Mouse (Mus musculus): ENCODE data around the gene Dact3. TPM values are rescaled to one million over a fixed set of nuclear protein-coding genes. Genes with fewer than 3 reads are reported as not detected.

Gene Dact3
- polyA plus RNA-seq, 1 experiment = 5.3 TPM

DNA sequence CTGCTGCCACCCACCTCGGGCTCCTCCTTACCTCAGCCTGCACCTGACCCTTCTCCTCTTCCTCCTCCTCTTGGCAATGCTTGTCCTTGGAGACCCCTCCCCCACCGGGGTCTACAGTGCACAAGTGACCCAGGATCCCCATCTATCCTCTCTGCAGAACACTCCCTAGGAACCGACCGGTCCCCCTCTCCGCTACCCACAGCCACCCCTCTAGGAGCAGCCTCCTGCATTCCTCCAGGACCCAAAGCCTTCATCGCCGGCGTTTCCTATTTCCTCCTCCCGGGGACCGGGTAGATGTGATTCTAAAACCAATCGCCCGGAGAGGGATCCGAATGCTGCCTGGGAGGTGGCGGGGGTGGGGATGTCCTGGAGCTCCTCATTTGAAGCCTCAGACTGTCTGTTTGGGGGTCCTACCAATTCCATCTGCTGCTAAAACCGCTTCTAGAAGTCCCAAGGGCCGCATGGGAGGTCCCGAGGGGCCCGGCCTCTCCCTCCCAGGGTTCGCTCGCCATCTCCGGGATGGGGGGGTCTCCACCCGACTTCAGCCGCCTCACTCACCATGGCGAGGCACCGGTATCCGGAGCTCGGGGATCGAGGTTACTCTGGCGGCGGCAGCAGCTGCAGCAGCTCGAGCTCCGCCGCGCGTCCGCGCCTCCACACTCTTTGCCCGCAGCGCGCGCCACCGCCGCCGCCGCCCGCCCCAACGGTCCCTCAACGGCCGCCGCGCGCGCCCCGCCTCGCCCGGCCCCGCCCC lies 48.3 kb downstream of the Dact3 start:
- no peaks in the 10 kb centered on the region for H3K27me3 ChIP-seq (ENCODE audit: control insufficient read depth, insufficient read depth, insufficient read length)
- peaks cover 46% of the 10 kb centered on the region for H3K79me2 ChIP-seq (ENCODE audit: control insufficient read depth, insufficient read depth)
- H3K4me3 ChIP-seq (ENCODE audit: insufficient read depth, poor library complexity, severe bottlenecking) = peak overlapping the region; percentile 90
- H3K36me3 ChIP-seq (ENCODE audit: control insufficient read depth, insufficient read depth) = peaks cover 8% of the 10 kb centered on the region
- peak overlapping the region; percentile 86 for H3ac ChIP-seq (ENCODE audit: control insufficient read depth, insufficient read length, low read depth)
- peaks cover 30% of the 10 kb centered on the region for H3K79me3 ChIP-seq (ENCODE audit: low read depth)
- no peak for TF ChIP-seq CEBPB (IDR thresholded peaks at IDR 0.05; ENCODE audit: low read depth)

DNA sequence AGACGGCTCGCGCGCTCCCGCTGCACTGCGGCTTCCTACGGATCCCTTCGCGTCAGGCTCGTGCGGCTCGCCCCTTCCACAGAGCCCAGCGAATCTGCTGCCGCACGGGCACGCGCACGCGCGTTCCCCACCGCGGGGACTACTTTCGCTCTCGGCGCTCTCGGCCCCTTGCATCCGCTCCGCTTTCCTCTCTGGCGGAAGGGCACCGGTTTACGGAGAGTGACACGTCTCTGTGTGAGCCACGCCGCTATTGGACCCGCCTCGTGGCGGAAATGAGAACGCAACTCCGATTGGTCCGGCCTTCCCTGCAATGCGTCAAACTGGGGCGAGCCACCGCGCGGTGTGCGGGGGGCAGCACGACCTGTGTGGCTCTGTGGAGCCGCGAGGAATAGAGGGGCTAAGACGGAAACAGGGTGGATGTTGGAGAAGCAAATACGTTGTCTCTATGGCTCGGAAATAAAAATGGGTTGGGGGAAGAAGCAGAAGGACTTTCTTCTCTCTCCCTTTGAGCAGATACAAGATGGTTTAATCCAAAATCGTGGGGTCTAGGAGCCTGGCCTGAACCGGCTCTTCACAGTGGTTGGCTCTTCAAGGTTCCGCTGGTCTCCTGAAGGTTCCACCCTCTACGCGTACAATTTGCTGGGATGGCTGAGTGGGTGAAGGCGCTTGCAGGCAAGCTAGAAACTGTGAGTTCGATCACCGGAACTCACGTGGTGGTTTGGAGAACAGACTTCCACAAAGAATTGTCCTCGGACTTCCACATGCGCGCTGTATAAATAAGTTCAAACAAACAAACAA lies 49.1 kb downstream of the Dact3 start, which contains the start of gene Calm3:
Gene Calm3 (minus strand): TSS at position 78 of the 798 bp plus-strand sequence.
- Histone ChIP-seq H3ac (ENCODE audit: control insufficient read depth, insufficient read length, low read depth) (peak within 1 kb of the TSS; percentile 86), H3K79me2 (ENCODE audit: control insufficient read depth, insufficient read depth) (peaks cover 45% of the 10 kb centered on the region), H3K36me3 (ENCODE audit: control insufficient read depth, insufficient read depth) (peaks cover 4% of the 10 kb centered on the region), H3K27me3 (ENCODE audit: control insufficient read depth, insufficient read depth, insufficient read length) (no peaks in the 10 kb centered on the region), H3K4me3 (ENCODE audit: insufficient read depth, poor library complexity, severe bottlenecking) (peak within 1 kb of the TSS; percentile 90), H3K79me3 (ENCODE audit: low read depth) (peaks cover 30% of the 10 kb centered on the region)
- TF ChIP-seq MAX (IDR thresholded peaks at IDR 0.05) (peak; percentile 87), MYOG (IDR thresholded peaks at IDR 0.05; ENCODE audit: control insufficient read depth, extremely low read depth, insufficient read length) (no peak)

GRCm38 (mm10) chr7:16928341-16928740 lies 53.2 kb downstream of the Dact3 start:
- no peaks in the 10 kb centered on the region for H3K36me3 ChIP-seq (ENCODE audit: control insufficient read depth, insufficient read depth)

GRCm38 (mm10) chr7:16930850-16931249 lies 55.7 kb downstream of the Dact3 start:
- no peaks in the 10 kb centered on the region for H3K27me3 ChIP-seq (ENCODE audit: control insufficient read depth, insufficient read depth, insufficient read length)
- H3K79me3 ChIP-seq (ENCODE audit: low read depth) = no peaks in the 10 kb centered on the region
- no peak overlapping the region for H3ac ChIP-seq (ENCODE audit: control insufficient read depth, insufficient read length, low read depth)
- no peaks in the 10 kb centered on the region for H3K36me3 ChIP-seq (ENCODE audit: control insufficient read depth, insufficient read depth)
- H3K79me2 ChIP-seq (ENCODE audit: control insufficient read depth, insufficient read depth) = no peaks in the 10 kb centered on the region
- H3K4me3 ChIP-seq (ENCODE audit: insufficient read depth, poor library complexity, severe bottlenecking) = no peak overlapping the region
- TF ChIP-seq MYOG (IDR thresholded peaks at IDR 0.05; ENCODE audit: control insufficient read depth, extremely low read depth, insufficient read length) (no peak), USF1 (IDR thresholded peaks at IDR 0.05; ENCODE audit: low read depth) (no peak), FOSL1 (IDR thresholded peaks at IDR 0.05; ENCODE audit: insufficient read depth, low read length, poor library complexity, severe bottlenecking) (no peak), CEBPB (IDR thresholded peaks at IDR 0.05; ENCODE audit: low read depth) (no peak), CTCF (IDR thresholded peaks at IDR 0.05; ENCODE audit: control insufficient read depth, insufficient read depth, insufficient read length) (no peak), MAX (IDR thresholded peaks at IDR 0.05) (no peak), MYOD1 (IDR thresholded peaks at IDR 0.05; ENCODE audit: control insufficient read depth, insufficient read length, low read depth) (no peak)

More at GRCm38 (mm10) chr7:16928341-16928740, 53.2 kb downstream of the Dact3 start:
- no peak for TF ChIP-seq MAX (IDR thresholded peaks at IDR 0.05)
- no peak for TF ChIP-seq CTCF (IDR thresholded peaks at IDR 0.05; ENCODE audit: control insufficient read depth, insufficient read depth, insufficient read length)
- TF ChIP-seq MYOG (IDR thresholded peaks at IDR 0.05; ENCODE audit: control insufficient read depth, extremely low read depth, insufficient read length) = no peak
- TF ChIP-seq FOSL1 (IDR thresholded peaks at IDR 0.05; ENCODE audit: insufficient read depth, low read length, poor library complexity, severe bottlenecking) = no peak
- TF ChIP-seq MYOD1 (IDR thresholded peaks at IDR 0.05; ENCODE audit: control insufficient read depth, insufficient read length, low read depth) = no peak
- TF ChIP-seq CEBPB (IDR thresholded peaks at IDR 0.05; ENCODE audit: low read depth) = no peak
- TF ChIP-seq USF1 (IDR thresholded peaks at IDR 0.05; ENCODE audit: low read depth) = no peak
- H3K79me3 ChIP-seq (ENCODE audit: low read depth) = peaks cover under 1% of the 10 kb centered on the region
- no peaks in the 10 kb centered on the region for H3K27me3 ChIP-seq (ENCODE audit: control insufficient read depth, insufficient read depth, insufficient read length)
- peaks cover 4% of the 10 kb centered on the region for H3K79me2 ChIP-seq (ENCODE audit: control insufficient read depth, insufficient read depth)
- no peak overlapping the region for H3ac ChIP-seq (ENCODE audit: control insufficient read depth, insufficient read length, low read depth)
- no peak overlapping the region for H3K4me3 ChIP-seq (ENCODE audit: insufficient read depth, poor library complexity, severe bottlenecking)

DNA sequence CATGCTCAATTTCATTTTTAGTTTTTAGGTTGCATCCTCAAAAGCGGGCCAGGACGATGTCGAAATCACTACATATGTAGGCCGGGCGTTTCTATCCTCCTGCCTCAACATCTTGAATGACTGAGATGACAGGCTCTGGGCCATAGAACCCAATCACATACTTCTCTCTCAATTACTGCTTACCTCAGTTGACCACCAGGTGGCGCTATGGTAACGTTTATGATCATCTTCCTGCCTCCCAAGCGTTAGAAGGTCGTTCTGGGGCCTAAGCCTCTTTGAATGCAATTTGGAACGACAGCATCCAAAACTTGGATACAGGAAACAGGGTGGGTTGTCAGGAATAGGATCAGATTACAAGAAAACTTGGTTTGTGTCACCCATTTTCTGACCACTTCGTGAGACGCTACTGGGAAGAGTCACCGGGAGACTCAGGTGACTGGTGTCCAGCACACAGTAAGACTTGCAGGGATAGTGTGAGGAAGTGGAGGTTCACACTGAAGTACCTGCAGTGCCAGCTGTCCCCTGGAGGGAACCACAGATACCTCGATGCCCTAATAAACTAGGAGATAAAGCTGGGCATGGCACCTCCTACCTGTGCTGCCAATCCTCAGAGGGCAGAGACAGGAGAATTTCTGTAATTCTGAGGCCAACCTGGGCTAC lies 57.0 kb downstream of the Dact3 start:
- H3K36me3 ChIP-seq (ENCODE audit: control insufficient read depth, insufficient read depth) = no peaks in the 10 kb centered on the region
- TF ChIP-seq CTCF (IDR thresholded peaks at IDR 0.05; ENCODE audit: control insufficient read depth, insufficient read depth, insufficient read length) (peak; percentile 12), CEBPB (IDR thresholded peaks at IDR 0.05; ENCODE audit: low read depth) (no peak)
- no peak overlapping the region for H3ac ChIP-seq (ENCODE audit: control insufficient read depth, insufficient read length, low read depth)
- no peak overlapping the region for H3K4me3 ChIP-seq (ENCODE audit: insufficient read depth, poor library complexity, severe bottlenecking)
- no peaks in the 10 kb centered on the region for H3K79me2 ChIP-seq (ENCODE audit: control insufficient read depth, insufficient read depth)
- H3K79me3 ChIP-seq (ENCODE audit: low read depth) = no peaks in the 10 kb centered on the region
- H3K27me3 ChIP-seq (ENCODE audit: control insufficient read depth, insufficient read depth, insufficient read length) = no peaks in the 10 kb centered on the region

Data from C2C12 (cell line).